Mouse (Mus musculus): ENCODE measurements at regions not wholly inside any gene's neighbourhood (a gene's known extent, or its start where the extent isn't known, plus 50 kb on each side); places are given as distances from the start of the nearest gene placed in this dataset.

GRCm38 (mm10) chr5:42767688-42768087, 465.3 kb upstream of the Cpeb2 start:
- H3K36me3 ChIP-seq (replicated peaks) = no peaks in the 10 kb centered on the region
- H3K4me1 ChIP-seq = no peaks in the 10 kb centered on the region
- H3K9me3 ChIP-seq = no peaks in the 10 kb centered on the region
- no peak for ATAC-seq (replicated peaks)
- WGBS = 79% methylated on average over 3 of the region's 3 CpGs
- H3K4me3 ChIP-seq = no peak overlapping the region
- H3K27me3 ChIP-seq (replicated peaks) = no peaks in the 10 kb centered on the region
- H3K9ac ChIP-seq = no peak overlapping the region
- H3K27ac ChIP-seq = no peak overlapping the region
- H3K4me2 ChIP-seq = no peak overlapping the region

DNA sequence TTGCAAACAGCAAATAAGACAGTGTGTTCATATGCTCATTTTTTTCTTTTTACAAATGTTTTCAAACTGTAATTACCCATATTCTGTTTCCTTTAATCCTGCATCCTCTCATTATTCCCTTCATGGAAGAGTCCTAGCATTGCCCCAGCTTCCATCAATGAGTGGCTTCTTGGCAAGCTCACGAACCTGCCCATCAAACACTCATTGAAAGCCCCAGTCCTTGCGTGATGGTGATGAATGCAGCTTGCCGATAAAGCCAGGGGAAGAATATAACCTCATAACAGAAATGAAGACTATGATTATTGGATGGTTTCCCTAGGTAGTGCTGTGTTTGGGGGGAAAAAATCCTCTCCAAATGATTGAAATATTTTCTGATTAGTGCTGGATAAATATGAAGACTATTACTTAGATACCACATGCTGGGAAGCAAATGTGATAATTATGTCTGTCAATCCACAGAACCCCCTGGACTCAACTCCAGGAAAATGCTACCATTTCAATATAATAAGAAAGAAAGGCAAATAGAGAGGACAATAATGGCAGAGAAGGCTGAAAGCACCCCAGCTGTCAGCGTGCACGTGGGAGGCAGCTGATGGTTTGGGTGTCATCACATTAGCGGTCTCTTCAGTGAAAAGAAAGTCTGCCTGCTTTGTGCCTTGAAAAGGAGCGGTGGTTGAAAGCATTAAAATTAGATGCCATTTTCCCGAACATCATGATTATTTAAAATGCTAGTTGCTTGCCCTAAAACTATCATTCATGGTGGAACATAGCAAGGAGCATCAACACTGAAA, 455.7 kb upstream of the Cpeb2 start:
- Histone ChIP-seq H3K9ac (no peak overlapping the region), H3K4me1 (no peaks in the 10 kb centered on the region), H3K4me3 (no peak overlapping the region), H3K9me3 (no peaks in the 10 kb centered on the region), H3K36me3 (replicated peaks) (no peaks in the 10 kb centered on the region), H3K27ac (no peak overlapping the region), H3K4me2 (no peak overlapping the region), H3K27me3 (replicated peaks) (no peaks in the 10 kb centered on the region)
- ATAC-seq (replicated peaks) = peak; percentile 56; the same call in 1 of the 2 replicates
- 46% methylated on average over 8 of the region's 8 CpGs for WGBS

DNA sequence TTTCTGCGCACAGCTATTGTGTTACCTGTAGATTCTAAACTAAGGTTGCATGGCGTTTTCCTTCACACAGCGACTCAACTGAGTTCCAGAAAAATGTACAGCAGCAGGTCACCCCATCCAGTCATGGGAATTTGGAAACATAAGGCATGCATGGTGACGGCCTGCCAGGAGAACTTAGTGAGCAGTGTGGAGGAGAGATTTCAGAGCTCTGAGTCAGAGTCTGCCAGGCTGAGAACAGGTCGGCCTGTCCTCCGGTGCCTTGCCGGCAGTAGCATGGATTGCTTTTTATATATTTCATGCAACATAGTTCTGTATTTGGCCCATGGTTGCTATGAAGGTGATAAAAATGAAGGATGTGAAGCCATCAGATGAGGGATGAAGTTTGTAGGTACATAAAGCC, 427.0 kb upstream of the Cpeb2 start:
- H3K9ac ChIP-seq = no peak overlapping the region
- H3K27ac ChIP-seq = no peak overlapping the region
- WGBS = 92% methylated on average over 7 of the region's 7 CpGs
- no peak overlapping the region for H3K4me2 ChIP-seq
- H3K36me3 ChIP-seq (replicated peaks) = no peaks in the 10 kb centered on the region
- no peak for ATAC-seq (replicated peaks)
- no peaks in the 10 kb centered on the region for H3K9me3 ChIP-seq
- H3K27me3 ChIP-seq (replicated peaks) = no peaks in the 10 kb centered on the region
- no peak overlapping the region for H3K4me3 ChIP-seq
- no peaks in the 10 kb centered on the region for H3K4me1 ChIP-seq
